Mouse (Mus musculus) CH12.LX (cell line): ENCODE measurements around the gene Skor1. TPM values are rescaled to one million over a fixed set of nuclear protein-coding genes. Genes with fewer than 3 reads are reported as not detected.

Experiments used
- DNase-seq: peaks from one replicate; pipeline ENCODE4 v3.0.0-alpha.2; 2013; ENCODE audit errors: extremely low read depth
- H3K27ac ChIP-seq: 2 replicates; pipeline ENCODE4 v1.5.1; 2012; ENCODE audit warnings: low read depth, mild to moderate bottlenecking, control low read depth, moderate library complexity; ENCODE audit not compliant: insufficient read depth
- H3K27me3 ChIP-seq: replicated peaks from 2 replicates; pipeline ENCODE3; 2012; ENCODE audit warnings: inconsistent platforms
- H3K36me3 ChIP-seq, 2 experiments: replicated peaks in 1 of 2; 2 replicates each; pipeline versions ENCODE3 to v1.6.1; 2012; ENCODE audit warnings: inconsistent platforms in 1 of 2, low read length in 1 of 2, mild to moderate bottlenecking in 1 of 2, mixed read lengths in 1 of 2, moderate library complexity in 1 of 2; ENCODE audit not compliant: control insufficient read depth in 1 of 2, insufficient read depth in 1 of 2
- H3K4me1 ChIP-seq, 2 experiments: 2 replicates each; pipeline ENCODE4 v1.6.1; 2012; ENCODE audit warnings: inconsistent platforms in 1 of 2, moderate library complexity in 1 of 2; ENCODE audit not compliant: insufficient read depth in 2 of 2, control insufficient read depth in 1 of 2
- H3K4me2 ChIP-seq: 2 replicates; pipeline ENCODE4 v1.6.1; 2012; ENCODE audit warnings: low read depth, mild to moderate bottlenecking, control low read depth; ENCODE audit not compliant: poor library complexity, insufficient read depth, severe bottlenecking
- H3K4me3 ChIP-seq, 3 experiments: fragments of 150-350 bp in 1 of 3; sonication (generic) in 1 of 3; replicated peaks in 1 of 3; 2 replicates each; pipeline versions ENCODE3 to v1.5.1; 2011 to 2012; ENCODE audit warnings: low read depth in 2 of 3, low read length in 2 of 3, mild to moderate bottlenecking in 2 of 3, moderate library complexity in 2 of 3, control low read depth in 1 of 3, improper control_type of control experiment in 1 of 3, inconsistent platforms in 1 of 3, mixed read lengths in 1 of 3; ENCODE audit not compliant: poor library complexity in 1 of 3
- H3K79me2 ChIP-seq: replicated peaks from 2 replicates; pipeline ENCODE4 v1.6.1; 2012; ENCODE audit warnings: mild to moderate bottlenecking, moderate library complexity; ENCODE audit not compliant: control insufficient read depth, poor library complexity, insufficient read depth, severe bottlenecking; ENCODE audit errors: extremely low read depth
- H3K9ac ChIP-seq: 2 replicates; pipeline ENCODE4 v1.6.1; 2012; ENCODE audit warnings: low read depth, mild to moderate bottlenecking, control low read depth, moderate library complexity; ENCODE audit not compliant: insufficient read depth
- H3K9me3 ChIP-seq: replicated peaks from 2 replicates; pipeline ENCODE3; 2012; ENCODE audit warnings: low read length, inconsistent platforms, mixed read lengths
- BHLHE40 ChIP-seq: IDR thresholded peaks from 2 replicates; pipeline ENCODE4 v1.6.1; 2011; ENCODE audit warnings: mild to moderate bottlenecking, low read depth, low read length, improper control_type of control experiment
- E2F4 ChIP-seq: IDR thresholded peaks from 2 replicates; pipeline ENCODE4 v1.6.1; 2011; ENCODE audit warnings: low read depth, low read length, improper control_type of control experiment; ENCODE audit not compliant: insufficient replicate concordance
- ELF1 ChIP-seq: IDR thresholded peaks from 2 replicates; pipeline ENCODE4 v1.6.1; 2014; ENCODE audit warnings: low read depth, mild to moderate bottlenecking, inconsistent platforms, low read length, improper control_type of control experiment
- JUN ChIP-seq: IDR thresholded peaks from 2 replicates; pipeline ENCODE4 v1.6.1; 2011; ENCODE audit warnings: low read depth, mild to moderate bottlenecking, low read length, improper control_type of control experiment, moderate library complexity; ENCODE audit not compliant: insufficient read depth
- MAX ChIP-seq: IDR thresholded peaks from 2 replicates; pipeline ENCODE4 v1.6.1; 2011; ENCODE audit warnings: low read length, improper control_type of control experiment
- MYC ChIP-seq: IDR thresholded peaks from 2 replicates; pipeline ENCODE4 v1.6.1; 2011; ENCODE audit warnings: low read depth, mild to moderate bottlenecking, improper control_type of control experiment, low read length
- PAX5 ChIP-seq: IDR thresholded peaks from 2 replicates; pipeline ENCODE4 v1.6.1; 2012; ENCODE audit warnings: low read length, inconsistent platforms, mixed read lengths
- SIN3A ChIP-seq: IDR thresholded peaks from 2 replicates; pipeline ENCODE4 v1.6.1; 2012; ENCODE audit warnings: low read length, improper control_type of control experiment, inconsistent platforms
- TBP ChIP-seq: conservative IDR thresholded peaks from 2 replicates; pipeline ENCODE4 v1.6.1; 2011; ENCODE audit warnings: low read depth, low read length, improper control_type of control experiment
- TCF12 ChIP-seq: IDR thresholded peaks from 2 replicates; pipeline ENCODE4 v1.6.1; 2014; ENCODE audit warnings: low read depth, mild to moderate bottlenecking, inconsistent platforms, low read length, improper control_type of control experiment
- UBTF ChIP-seq: IDR thresholded peaks from 2 replicates; pipeline ENCODE4 v1.6.1; 2012; ENCODE audit warnings: low read depth, mild to moderate bottlenecking, inconsistent platforms, low read length, improper control_type of control experiment, moderate library complexity
- USF1 ChIP-seq: IDR thresholded peaks from 2 replicates; pipeline ENCODE4 v1.6.1; 2014; ENCODE audit warnings: low read depth, mild to moderate bottlenecking, inconsistent platforms, low read length, improper control_type of control experiment
- ZMIZ1 ChIP-seq: IDR thresholded peaks from 2 replicates; pipeline ENCODE4 v1.6.1; 2012; ENCODE audit warnings: low read depth, mild to moderate bottlenecking, inconsistent platforms, low read length, improper control_type of control experiment
- dilution Hi-C: fragments of 300-500 bp; cut with MboI; formaldehyde crosslinking; loops from 2 replicates; pipeline ENCODE4 v1.14.3; 2020; ENCODE audit warnings: low sequenced_read_pairs; ENCODE audit not compliant: extremely low pct_unique_long_range_greater_than_20kb, extremely low pct_ligation_motif_present
- in situ Hi-C: fragments of 300-500 bp; cut with MboI; formaldehyde crosslinking; loops from 3 replicates; pipeline ENCODE4 v1.14.3; 2019; ENCODE audit warnings: low sequenced_read_pairs, low pct_ligation_motif_present, low pct_unique_long_range_greater_than_20kb, mixed read lengths
- polyA plus RNA-seq: library from polyadenylated mRNA; unstranded; fragments of >175 nt; gene quantifications from 2 replicates; pipeline ENCODE4 v1.2.1, GENCODE M21; 2012; ENCODE audit warnings: low read depth; ENCODE audit not compliant: insufficient read length
- total RNA-seq, 2 experiments: library from RNA; depleted of rRNA; stranded (reverse); fragments of 300-350 nt in 1 of 2; fragments of >200 nt in 1 of 2; gene quantifications; 2 replicates each; pipeline ENCODE4 v1.2.3; 2012 to 2014

Gene Skor1
- total and polyA plus RNA-seq, 3 experiments = not detected

DNA sequence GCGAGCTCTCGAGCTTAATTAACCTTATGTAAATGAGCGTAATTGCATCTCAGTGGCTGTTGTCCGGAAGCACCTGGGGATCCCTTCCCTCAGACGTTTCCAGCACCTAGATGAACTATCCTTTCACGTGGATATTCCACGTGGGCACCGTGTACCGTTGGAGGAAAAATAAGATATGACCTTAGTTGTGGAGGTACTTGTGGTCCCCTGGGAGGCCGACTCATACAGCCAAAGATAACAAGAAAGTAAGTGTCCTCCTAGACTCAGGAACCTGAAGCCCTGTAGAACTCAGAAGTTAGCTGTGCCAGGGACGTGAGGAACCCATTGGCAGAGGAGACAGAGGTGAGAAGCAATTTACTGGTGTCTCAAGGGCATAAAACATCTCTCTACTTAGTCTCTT, 13.4 kb downstream of the Skor1 start:
- no peak for DNase-seq
- peak overlapping the region; percentile 85 for H3K4me2 ChIP-seq
- H3K9ac ChIP-seq = 0 out of 2 replicates have a peak overlapping the region, but pooled peaks have one; percentile 1
- H3K4me3 ChIP-seq = peak overlapping the region; percentile 13 to 26 (median 19)
- H3K9me3 ChIP-seq = no peaks in the 10 kb centered on the region
- no peaks in the 10 kb centered on the region for H3K79me2 ChIP-seq
- H3K4me1 ChIP-seq = peaks cover 3 to 46% of the 10 kb centered on the region in 2 experiments; a peak in 2 of 4 replicates
- no peak overlapping the region for H3K27ac ChIP-seq
- dilution Hi-C loops (no loop called here), in situ Hi-C loops (loop anchor here (10.0 kb wide), 3 partner anchors 329 to 709 kb away; no protein-coding TSS in a partner anchor)
- no peaks in the 10 kb centered on the region for H3K36me3 ChIP-seq
- H3K27me3 ChIP-seq = peaks cover 20% of the 10 kb centered on the region
- 0 out of 2 replicates have a peak, but pooled peaks have one; percentile 31 for TF ChIP-seq MAX
- no peak for TF ChIP-seq UBTF
- 0 out of 2 replicates have a peak, but pooled peaks have one; percentile 40 for TF ChIP-seq SIN3A
- no peak for TF ChIP-seq ELF1
- no peak for TF ChIP-seq TCF12
- no peak for TF ChIP-seq E2F4
- TF ChIP-seq JUN = no peak

DNA sequence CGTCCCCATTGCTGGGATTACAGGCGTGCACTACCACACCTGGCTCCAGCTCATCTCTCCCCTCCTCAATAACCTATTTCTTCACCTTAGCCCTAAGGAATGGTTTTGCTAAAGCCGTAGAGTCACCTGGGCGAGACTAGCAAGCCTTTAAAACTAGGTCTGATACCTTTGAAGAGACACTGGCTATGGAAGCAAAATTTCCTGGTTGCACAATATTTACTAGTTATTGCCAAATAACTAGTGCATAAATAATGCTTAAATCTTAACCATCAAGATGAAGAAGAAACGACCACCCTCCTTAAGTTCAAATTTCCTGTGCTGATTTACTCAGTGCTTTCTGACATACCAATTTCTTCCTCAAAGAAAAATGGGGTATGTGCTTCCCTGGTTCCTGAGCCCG, 15.1 kb downstream of the Skor1 start:
- H3K79me2 ChIP-seq = no peaks in the 10 kb centered on the region
- H3K36me3 ChIP-seq = no peaks in the 10 kb centered on the region
- no peak overlapping the region for H3K9ac ChIP-seq
- peak overlapping the region; percentile 85 for H3K4me2 ChIP-seq
- dilution Hi-C loops = no loop called here
- TF ChIP-seq JUN (no peak), PAX5 (no peak), USF1 (no peak), BHLHE40 (no peak), ELF1 (no peak), ZMIZ1 (no peak), TCF12 (no peak), TBP (no peak), MYC (no peak)
- H3K27me3 ChIP-seq = peaks cover 20% of the 10 kb centered on the region
- peak overlapping the region; percentile 17 to 48 (median 33) for H3K4me3 ChIP-seq
- H3K27ac ChIP-seq = no peak overlapping the region
- in situ Hi-C loops = loop anchor here (5.0 to 10.0 kb wide), 4 partner anchors 291 to 711 kb away; no protein-coding TSS in a partner anchor
- no peak for DNase-seq
- peaks cover 3 to 46% of the 10 kb centered on the region in 2 experiments; a peak in 2 of 4 replicates for H3K4me1 ChIP-seq
- no peaks in the 10 kb centered on the region for H3K9me3 ChIP-seq
